Mouse (Mus musculus) testis, adult 2 months (tissue): Measurements from ENCODE around the gene Nts. TPM values are rescaled to one million over a fixed set of nuclear protein-coding genes. Genes with fewer than 3 reads are reported as not detected.
"Not testable (repeated sequence)": the region's sequence is repeated elsewhere in the genome, so short reads cannot be mapped to it uniquely, and the experiment has no call there.

Experiments used
- H3K27ac ChIP-seq: fragments of 200-500 bp; 2 replicates; pipeline ENCODE4 v1.5.1; 2012; ENCODE audit warnings: low read depth, low read length; ENCODE audit not compliant: control insufficient read depth, insufficient read depth
- H3K27me3 ChIP-seq: fragments of 200-500 bp; 2 replicates; pipeline ENCODE4 v1.6.1; 2012; ENCODE audit warnings: mild to moderate bottlenecking, low read length, moderate library complexity; ENCODE audit not compliant: control insufficient read depth, insufficient read depth
- H3K36me3 ChIP-seq: fragments of 200-500 bp; 2 replicates; pipeline ENCODE4 v1.6.1; 2012; ENCODE audit warnings: mild to moderate bottlenecking, low read length; ENCODE audit not compliant: control insufficient read depth, insufficient read depth
- H3K4me1 ChIP-seq: fragments of 200-500 bp; 2 replicates; pipeline ENCODE4 v1.6.1; 2012; ENCODE audit warnings: low read length; ENCODE audit not compliant: control insufficient read depth, insufficient read depth
- H3K4me3 ChIP-seq: fragments of 200-500 bp; 2 replicates; pipeline ENCODE4 v1.5.1; 2012; ENCODE audit warnings: low read depth, mild to moderate bottlenecking, low read length, moderate library complexity, mixed read lengths; ENCODE audit not compliant: control insufficient read depth
- CTCF ChIP-seq: fragments of 200-500 bp; IDR thresholded peaks from 2 replicates; pipeline ENCODE4 v1.5.1; 2012; ENCODE audit warnings: low read depth, mild to moderate bottlenecking, inconsistent platforms, low read length, moderate library complexity; ENCODE audit not compliant: control insufficient read depth, insufficient read depth, insufficient replicate concordance
- POLR2A ChIP-seq: fragments of 200-500 bp; IDR thresholded peaks from 2 replicates; pipeline ENCODE4 v1.6.1; 2012; ENCODE audit warnings: low read depth, mild to moderate bottlenecking, inconsistent platforms, low read length, moderate library complexity; ENCODE audit not compliant: control insufficient read depth
- polyA plus RNA-seq: library from polyadenylated mRNA; depleted of rRNA; stranded (reverse); fragments of >200 nt; gene quantifications from 2 replicates; pipeline ENCODE4 v1.2.3, GENCODE M21; 2012; rRNA removed

The Nts gene
- polyA plus RNA-seq, 1 experiment, result not detected

- Histone ChIP-seq H3K27me3 (no peaks in the 10 kb centered on the region), H3K4me3 (no peak overlapping the region), H3K27ac (no peak overlapping the region), H3K4me1 (no peaks in the 10 kb centered on the region), H3K36me3 (no peaks in the 10 kb centered on the region)
- TF ChIP-seq POLR2A (no peak), CTCF (no peak)
These were observed 1.5 kb upstream of the Nts start for GRCm38 (mm10) chr10:102491792-102492191.

GRCm38 (mm10) chr10:102469412-102469811, 20.9 kb downstream of the Nts start:
- no peaks in the 10 kb centered on the region for H3K4me1 ChIP-seq
- H3K27me3 ChIP-seq, result no peaks in the 10 kb centered on the region
- TF ChIP-seq CTCF (no peak), POLR2A (no peak)
- H3K4me3 ChIP-seq, result no peak overlapping the region
- H3K36me3 ChIP-seq, result no peaks in the 10 kb centered on the region
- H3K27ac ChIP-seq, result no peak overlapping the region

- H3K27ac ChIP-seq, result no peak overlapping the region
- no peaks in the 10 kb centered on the region for H3K4me1 ChIP-seq
- no peak for TF ChIP-seq POLR2A
- TF ChIP-seq CTCF, result peak; percentile 59; the same call in 1 of the 2 replicates
- H3K4me3 ChIP-seq, result no peak overlapping the region
- H3K27me3 ChIP-seq, result no peaks in the 10 kb centered on the region
- no peaks in the 10 kb centered on the region for H3K36me3 ChIP-seq
These were observed 38.5 kb downstream of the Nts start for GRCm38 (mm10) chr10:102451756-102452155.

GRCm38 (mm10) chr10:102449449-102449848, 40.8 kb downstream of the Nts start:
- H3K27ac ChIP-seq, result no peak overlapping the region
- no peak for TF ChIP-seq CTCF
- no peak for TF ChIP-seq POLR2A
- no peaks in the 10 kb centered on the region for H3K36me3 ChIP-seq
- H3K4me3 ChIP-seq, result no peak overlapping the region
- H3K4me1 ChIP-seq, result no peaks in the 10 kb centered on the region
- H3K27me3 ChIP-seq, result no peaks in the 10 kb centered on the region

GRCm38 (mm10) chr10:102444912-102445556, 45.3 kb downstream of the Nts start:
- Histone ChIP-seq H3K27ac (no peak overlapping the region), H3K27me3 (no peaks in the 10 kb centered on the region), H3K36me3 (no peaks in the 10 kb centered on the region), H3K4me1 (no peaks in the 10 kb centered on the region), H3K4me3 (no peak overlapping the region)
- TF ChIP-seq CTCF (no peak), POLR2A (no peak)

GRCm38 (mm10) chr10:102435467-102435866, 54.8 kb downstream of the Nts start:
- H3K4me1 ChIP-seq, H3K27me3 ChIP-seq, H3K36me3 ChIP-seq, H3K27ac ChIP-seq, H3K4me3 ChIP-seq: not testable (repeated sequence)

- 0 out of 2 replicates have a peak, but pooled peaks have one; percentile 7 for TF ChIP-seq CTCF
- H3K4me3 ChIP-seq, H3K36me3 ChIP-seq, H3K4me1 ChIP-seq, H3K27me3 ChIP-seq, H3K27ac ChIP-seq: not testable (repeated sequence)
These were observed 55.2 kb downstream of the Nts start for GRCm38 (mm10) chr10:102435048-102435447.

Other genes starting within 250 kb of the Nts start
- 5.5 and 7.9 TPM in 2 replicates for gene Rassf9, start 21.7 kb upstream of the Nts start, polyA plus RNA-seq